Mouse (Mus musculus): ENCODE data around the gene Sit1.
A peak's percentile ranks its signal among the peaks of the same experiment; 100 is the strongest.

The Sit1 gene

GRCm38 (mm10) chr4:43466872-43467271 lies 16.7 kb downstream of the Sit1 start:
- no peak for DNase-seq (ENCODE audit: low spot score)

DNA sequence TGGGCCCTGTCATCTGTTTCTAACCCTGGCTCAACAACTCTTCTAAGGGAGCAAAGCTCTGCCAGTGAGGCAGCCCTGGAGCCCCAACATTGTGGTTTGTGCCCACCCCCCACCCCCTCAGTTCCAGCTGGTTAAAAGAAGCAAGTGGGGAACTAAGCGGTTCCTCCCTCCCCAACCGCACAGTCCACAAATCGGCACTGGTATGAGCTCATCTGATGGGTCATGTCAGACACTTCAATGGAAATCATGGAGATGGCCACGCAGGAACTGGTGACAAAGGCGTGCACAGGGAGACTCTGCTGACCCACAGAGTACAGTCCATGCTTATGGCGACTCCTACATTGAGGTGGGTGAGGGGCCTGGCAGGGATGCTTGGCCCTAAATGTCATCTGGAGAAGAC lies 17.6 kb downstream of the Sit1 start:
- DNase-seq (ENCODE audit: low spot score) = no peak

DNA sequence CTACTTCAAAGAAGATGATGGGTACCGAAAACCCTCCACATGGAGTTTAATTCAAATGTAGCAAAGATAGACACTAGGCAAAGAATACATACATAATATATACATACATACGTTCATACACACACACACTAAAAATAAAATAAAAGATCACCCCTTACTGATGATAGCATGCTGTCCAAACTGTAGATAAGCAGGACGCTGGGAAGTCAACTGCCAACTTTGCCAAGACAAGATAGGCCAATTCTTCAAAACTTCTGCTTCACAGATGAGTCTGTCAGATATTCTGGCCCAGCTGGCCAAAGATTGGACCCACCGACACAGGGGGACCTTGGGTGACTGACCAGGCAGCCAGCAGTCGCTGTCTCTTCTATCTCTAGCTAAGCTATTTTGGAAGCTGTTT lies 20.4 kb downstream of the Sit1 start:
- DNase-seq (ENCODE audit: low spot score) = no peak

- no peak for DNase-seq (ENCODE audit: low spot score)
Measured at GRCm38 (mm10) chr4:43457124-43457523, 26.4 kb downstream of the Sit1 start.

GRCm38 (mm10) chr4:43456470-43456869 lies 27.1 kb downstream of the Sit1 start:
- no peak for DNase-seq (ENCODE audit: low spot score)

- no peak for DNase-seq (ENCODE audit: low spot score)
Measured at GRCm38 (mm10) chr4:43454041-43454836, 29.3 kb downstream of the Sit1 start, which contains the start of gene Cd72. Cd72 (minus strand) TSS chr4:43454628.

GRCm38 (mm10) chr4:43453413-43453812 lies 30.1 kb downstream of the Sit1 start:
- no peak for DNase-seq (ENCODE audit: low spot score)

DNA sequence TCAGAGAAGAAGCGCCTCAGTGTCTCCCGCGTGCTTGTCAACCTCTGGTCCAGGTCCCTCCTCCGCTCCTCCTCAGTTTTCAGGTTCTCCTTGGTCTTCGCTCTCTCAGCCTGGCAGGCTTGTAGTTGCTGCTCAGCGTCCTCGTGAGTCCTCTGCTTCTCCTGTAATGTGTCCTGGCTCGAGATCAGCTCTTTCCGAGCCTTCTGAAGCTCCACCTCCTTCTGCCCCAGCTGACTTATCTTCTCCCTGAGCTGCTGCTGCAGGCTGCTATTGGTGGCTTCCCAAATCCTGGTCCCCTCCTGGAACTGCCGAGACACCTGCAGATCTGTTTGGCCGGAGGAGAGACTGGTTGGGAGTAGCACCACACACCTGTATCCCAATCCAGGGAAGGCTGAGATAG lies 31.2 kb downstream of the Sit1 start:
- DNase-seq (ENCODE audit: low spot score) = no peak

- no peak for DNase-seq (ENCODE audit: low spot score)
Measured at GRCm38 (mm10) chr4:43448554-43448953, 35.0 kb downstream of the Sit1 start.

- peak; percentile 84 for DNase-seq (ENCODE audit: low spot score)
Measured at GRCm38 (mm10) chr4:43447251-43447650, 36.3 kb downstream of the Sit1 start.

DNA sequence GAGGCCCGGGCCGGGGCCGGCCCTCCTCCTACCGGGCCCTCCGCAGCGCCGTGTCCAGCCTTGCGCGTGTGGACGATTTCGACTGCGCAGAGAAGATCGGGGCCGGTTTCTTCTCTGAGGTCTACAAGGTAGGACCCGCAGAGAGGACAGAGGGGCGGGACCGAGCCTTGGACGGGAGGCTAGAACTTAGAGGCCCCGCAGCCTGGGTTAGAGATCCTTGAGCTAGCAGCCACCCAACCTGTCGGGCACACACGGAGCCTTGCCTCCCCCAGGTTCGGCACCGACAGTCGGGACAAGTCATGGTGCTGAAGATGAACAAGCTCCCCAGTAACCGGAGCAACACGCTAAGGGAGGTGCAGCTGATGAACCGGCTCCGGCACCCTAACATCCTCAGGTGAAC lies 40.0 kb downstream of the Sit1 start:
- DNase-seq (ENCODE audit: low spot score) = no peak

DNA sequence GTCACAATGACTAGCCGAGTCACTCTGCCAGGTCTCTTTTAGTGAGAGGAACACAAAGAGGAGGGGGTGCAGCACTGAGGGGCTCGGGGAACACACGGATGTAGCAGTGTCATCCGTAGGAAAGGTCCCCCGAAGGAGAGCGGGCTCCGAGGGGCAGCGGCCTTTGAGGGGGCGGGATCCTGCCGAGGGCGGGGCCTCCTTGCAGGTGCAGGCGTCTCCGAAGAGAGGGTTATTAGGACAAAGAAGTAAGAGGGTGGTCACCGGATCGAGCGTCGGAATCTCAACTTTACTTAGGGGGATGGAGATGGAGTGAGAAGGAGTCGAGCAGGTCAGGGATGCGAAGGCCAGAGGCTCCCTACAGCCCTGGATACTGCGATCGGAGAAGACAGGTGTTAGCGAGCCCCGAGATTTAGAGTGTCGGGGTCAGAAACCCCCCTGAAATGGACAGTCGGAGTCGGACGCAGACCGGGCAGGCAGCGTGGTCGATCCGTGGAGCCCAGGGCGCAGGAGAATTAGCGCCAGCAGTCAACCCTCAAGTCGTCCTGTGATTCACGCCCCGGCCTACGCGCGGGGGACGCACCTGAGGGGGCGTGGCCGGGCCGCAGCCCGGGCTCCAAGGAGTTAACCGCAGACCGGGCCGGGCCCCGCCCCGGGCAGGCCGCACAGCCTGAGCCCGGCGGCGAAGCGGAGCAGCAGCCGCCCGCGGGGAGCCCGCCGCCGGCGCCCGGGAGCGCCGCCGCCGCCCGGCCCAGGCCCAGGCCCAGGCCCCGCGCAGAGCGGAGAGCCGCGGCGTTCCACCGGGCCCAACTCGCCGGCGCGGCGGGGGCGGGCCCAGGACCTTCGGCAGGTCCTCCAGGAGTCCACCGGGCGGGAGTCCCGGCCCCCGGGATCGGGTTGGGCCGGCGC lies 40.8 kb downstream of the Sit1 start:
- DNase-seq (ENCODE audit: low spot score) = peak; percentile 73

DNA sequence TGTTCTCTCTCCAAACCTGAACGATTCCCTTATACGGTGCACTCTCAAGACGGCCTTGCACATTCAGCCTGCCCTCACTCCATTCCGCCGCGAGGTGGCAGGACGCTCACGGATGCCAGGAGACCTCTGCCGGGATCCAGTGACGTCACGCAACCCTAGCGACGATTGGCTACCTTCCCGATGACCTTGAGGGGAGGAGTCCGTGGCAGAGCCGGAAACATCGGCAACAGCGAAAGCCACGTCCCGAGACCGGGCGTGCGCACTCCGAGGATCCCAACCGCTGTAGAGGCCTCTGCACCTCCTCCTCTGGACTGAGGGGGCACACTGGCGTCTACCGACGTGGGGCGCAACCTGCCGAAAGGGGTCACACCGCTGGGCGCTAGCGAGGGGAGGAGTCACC lies 41.5 kb downstream of the Sit1 start:
- peak; percentile 99 for DNase-seq (ENCODE audit: low spot score)

DNA sequence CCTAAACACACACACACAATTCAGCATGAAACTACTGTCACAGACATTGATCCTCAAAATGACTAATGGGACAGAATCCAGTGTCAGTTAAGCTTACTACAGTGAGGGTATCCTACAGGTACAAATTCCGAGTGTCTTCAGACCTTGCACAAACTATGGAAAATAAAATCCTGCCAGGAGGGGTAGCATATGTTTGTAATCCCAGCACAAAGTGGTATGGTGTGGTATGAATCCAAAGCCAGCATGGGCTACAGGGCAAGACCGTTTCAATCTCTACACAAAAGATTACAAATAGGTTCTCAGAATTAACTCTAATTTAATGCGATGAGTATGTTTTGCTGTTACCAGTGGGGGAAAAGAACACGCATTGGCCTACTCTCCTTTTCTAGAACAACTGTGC lies 41.9 kb downstream of the Sit1 start, which contains the start of gene Tesk1:
TSS of gene Tesk1 (plus strand) at position 301 of the 400 bp plus-strand sequence.
- DNase-seq (ENCODE audit: low spot score) = no peak

DNA sequence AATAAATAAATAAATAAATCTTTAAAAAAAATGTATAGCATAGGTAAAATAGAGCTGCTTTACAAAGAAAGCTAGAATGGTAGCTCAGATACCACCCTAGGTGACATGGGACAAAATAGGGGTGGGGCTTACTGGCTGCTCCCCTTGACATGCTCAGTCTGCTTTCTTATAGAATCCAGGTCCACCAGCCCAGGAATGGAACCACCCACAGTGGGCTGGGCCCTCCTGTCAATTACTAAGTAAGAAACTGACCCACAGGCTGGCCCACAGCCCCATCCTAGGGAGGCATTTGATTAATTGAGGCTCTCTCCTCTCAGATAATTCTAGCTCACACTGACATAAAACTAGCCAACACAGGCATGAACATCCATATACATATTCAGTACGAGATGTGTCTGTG lies 50.7 kb downstream of the Sit1 start:
- no peak for DNase-seq (ENCODE audit: low spot score)

Data from ovary, adult 18-20 months (tissue).